Mouse (Mus musculus): ENCODE results near the gene Capn2. TPM values are rescaled to one million over a fixed set of nuclear protein-coding genes. Genes with fewer than 3 reads are reported as not detected.
A peak's percentile ranks its signal among the peaks of the same experiment; 100 is the strongest.

Gene Capn2
- total and polyA plus RNA-seq, 2 experiments from 2014 or later: 79.7 to 83.7 TPM

- Histone ChIP-seq H3K27ac (no peak overlapping the region), H3K4me3 (ENCODE audit: low read length) (no peak overlapping the region), H3K9me3 (ENCODE audit: low read length) (no peaks in the 10 kb centered on the region), H3K4me1 (ENCODE audit: insufficient read depth, low read length) (peaks cover 12% of the 10 kb centered on the region), H3K27me3 (ENCODE audit: insufficient read depth, low read length) (no peaks in the 10 kb centered on the region; the same call in 1 of the 2 replicates), H3K36me3 (ENCODE audit: insufficient read depth, low read length) (no peaks in the 10 kb centered on the region), H3K4me2 (ENCODE audit: low read depth, low read length) (no peak overlapping the region), H3K9ac (replicated peaks; ENCODE audit: low read length) (no peak overlapping the region)
- no peak for DNase-seq (ENCODE audit: low spot score)
- WGBS: 90% methylated on average over 6 of the region's 6 CpGs
- TF ChIP-seq CTCF (IDR thresholded peaks at IDR 0.05; ENCODE audit: low read depth): no peak
- ATAC-seq: no peak
Observed at GRCm38 (mm10) chr1:182518811-182519210, 1.4 kb upstream of the Capn2 start.

GRCm38 (mm10) chr1:182518143-182518680 is 804 bp upstream of the Capn2 start:
- WGBS: 57% methylated on average over 10 of the region's 10 CpGs
- Histone ChIP-seq H3K36me3 (ENCODE audit: insufficient read depth, low read length) (no peaks in the 10 kb centered on the region), H3K9ac (replicated peaks; ENCODE audit: low read length) (no peak overlapping the region), H3K4me2 (ENCODE audit: low read depth, low read length) (0 out of 2 replicates have a peak overlapping the region, but pooled peaks have one; percentile 3), H3K9me3 (ENCODE audit: low read length) (no peaks in the 10 kb centered on the region), H3K27ac (no peak overlapping the region), H3K4me3 (ENCODE audit: low read length) (no peak overlapping the region), H3K27me3 (ENCODE audit: insufficient read depth, low read length) (no peaks in the 10 kb centered on the region; the same call in 1 of the 2 replicates), H3K4me1 (ENCODE audit: insufficient read depth, low read length) (peaks cover 12% of the 10 kb centered on the region)
- DNase-seq (ENCODE audit: low spot score) (no peak), ATAC-seq (no peak)
- TF ChIP-seq CTCF (IDR thresholded peaks at IDR 0.05; ENCODE audit: low read depth): no peak

GRCm38 (mm10) chr1:182517677-182518011 is 236 bp upstream of the Capn2 start:
- peak overlapping the region; percentile 89 for H3K4me2 ChIP-seq (ENCODE audit: low read depth, low read length)
- no peak for TF ChIP-seq CTCF (IDR thresholded peaks at IDR 0.05; ENCODE audit: low read depth)
- peaks cover 12% of the 10 kb centered on the region for H3K4me1 ChIP-seq (ENCODE audit: insufficient read depth, low read length)
- WGBS: 1% methylated on average over 10 of the region's 10 CpGs
- no peaks in the 10 kb centered on the region for H3K36me3 ChIP-seq (ENCODE audit: insufficient read depth, low read length)
- DNase-seq (ENCODE audit: low spot score) (no peak), ATAC-seq (peak; percentile 39; the same call in 1 of the 2 replicates)
- peak overlapping the region; percentile 85; the same call in 1 of the 2 replicates for H3K27ac ChIP-seq
- peak overlapping the region; percentile 79 for H3K9ac ChIP-seq (replicated peaks; ENCODE audit: low read length)
- H3K4me3 ChIP-seq (ENCODE audit: low read length): peak overlapping the region; percentile 69
- no peaks in the 10 kb centered on the region; the same call in 1 of the 2 replicates for H3K27me3 ChIP-seq (ENCODE audit: insufficient read depth, low read length)
- no peaks in the 10 kb centered on the region for H3K9me3 ChIP-seq (ENCODE audit: low read length)

GRCm38 (mm10) chr1:182514803-182515590 is 2.4 kb downstream of the Capn2 start:
- no peak overlapping the region for H3K4me2 ChIP-seq (ENCODE audit: low read depth, low read length)
- H3K27ac ChIP-seq: no peak overlapping the region
- TF ChIP-seq CTCF (IDR thresholded peaks at IDR 0.05; ENCODE audit: low read depth): no peak
- peaks cover 12% of the 10 kb centered on the region for H3K4me1 ChIP-seq (ENCODE audit: insufficient read depth, low read length)
- no peaks in the 10 kb centered on the region for H3K9me3 ChIP-seq (ENCODE audit: low read length)
- ATAC-seq: no peak
- H3K4me3 ChIP-seq (ENCODE audit: low read length): no peak overlapping the region
- H3K27me3 ChIP-seq (ENCODE audit: insufficient read depth, low read length): no peaks in the 10 kb centered on the region; the same call in 1 of the 2 replicates
- DNase-seq (ENCODE audit: low spot score): no peak
- H3K36me3 ChIP-seq (ENCODE audit: insufficient read depth, low read length): peaks cover 19% of the 10 kb centered on the region
- WGBS: 79% methylated on average over 10 of the region's 10 CpGs
- no peak overlapping the region for H3K9ac ChIP-seq (replicated peaks; ENCODE audit: low read length)

GRCm38 (mm10) chr1:182513714-182514113 is 3.7 kb downstream of the Capn2 start:
- Histone ChIP-seq H3K4me2 (ENCODE audit: low read depth, low read length) (no peak overlapping the region), H3K27ac (no peak overlapping the region), H3K36me3 (ENCODE audit: insufficient read depth, low read length) (peaks cover 19% of the 10 kb centered on the region), H3K27me3 (ENCODE audit: insufficient read depth, low read length) (no peaks in the 10 kb centered on the region; the same call in 1 of the 2 replicates), H3K9ac (replicated peaks; ENCODE audit: low read length) (no peak overlapping the region), H3K9me3 (ENCODE audit: low read length) (no peaks in the 10 kb centered on the region), H3K4me3 (ENCODE audit: low read length) (no peak overlapping the region), H3K4me1 (ENCODE audit: insufficient read depth, low read length) (peaks cover 12% of the 10 kb centered on the region)
- no peak for ATAC-seq
- no peak for TF ChIP-seq CTCF (IDR thresholded peaks at IDR 0.05; ENCODE audit: low read depth)
- WGBS: 86% methylated on average over 5 of the region's 5 CpGs
- DNase-seq (ENCODE audit: low spot score): no peak

GRCm38 (mm10) chr1:182512901-182513410 is 4.5 kb downstream of the Capn2 start:
- no peak for ATAC-seq
- Histone ChIP-seq H3K4me1 (ENCODE audit: insufficient read depth, low read length) (peaks cover 12% of the 10 kb centered on the region), H3K4me3 (ENCODE audit: low read length) (no peak overlapping the region), H3K27me3 (ENCODE audit: insufficient read depth, low read length) (no peaks in the 10 kb centered on the region), H3K27ac (no peak overlapping the region), H3K9ac (replicated peaks; ENCODE audit: low read length) (no peak overlapping the region), H3K9me3 (ENCODE audit: low read length) (no peaks in the 10 kb centered on the region), H3K4me2 (ENCODE audit: low read depth, low read length) (no peak overlapping the region), H3K36me3 (ENCODE audit: insufficient read depth, low read length) (peaks cover 19% of the 10 kb centered on the region)
- DNase-seq (ENCODE audit: low spot score): no peak
- no peak for TF ChIP-seq CTCF (IDR thresholded peaks at IDR 0.05; ENCODE audit: low read depth)
- 91% methylated on average over 5 of the region's 5 CpGs for WGBS

Data from hindbrain, postnatal 0 days (tissue).